Mouse (Mus musculus) kidney, adult 2 months (tissue): ENCODE measurements around the gene Prim1.

Experiments used
- CTCF ChIP-seq: fragments of 200-500 bp; conservative IDR thresholded peaks from 2 replicates; pipeline ENCODE4 v1.5.1; 2011; ENCODE audit warnings: low read depth, mild to moderate bottlenecking, control low read depth, low read length, moderate library complexity, mixed read lengths; ENCODE audit not compliant: insufficient read depth, insufficient read length
- POLR2A ChIP-seq: fragments of 200-500 bp; IDR thresholded peaks from one replicate; pipeline ENCODE4 v1.6.1; 2011; ENCODE audit warnings: low read depth, low read length, control low read depth

DNA sequence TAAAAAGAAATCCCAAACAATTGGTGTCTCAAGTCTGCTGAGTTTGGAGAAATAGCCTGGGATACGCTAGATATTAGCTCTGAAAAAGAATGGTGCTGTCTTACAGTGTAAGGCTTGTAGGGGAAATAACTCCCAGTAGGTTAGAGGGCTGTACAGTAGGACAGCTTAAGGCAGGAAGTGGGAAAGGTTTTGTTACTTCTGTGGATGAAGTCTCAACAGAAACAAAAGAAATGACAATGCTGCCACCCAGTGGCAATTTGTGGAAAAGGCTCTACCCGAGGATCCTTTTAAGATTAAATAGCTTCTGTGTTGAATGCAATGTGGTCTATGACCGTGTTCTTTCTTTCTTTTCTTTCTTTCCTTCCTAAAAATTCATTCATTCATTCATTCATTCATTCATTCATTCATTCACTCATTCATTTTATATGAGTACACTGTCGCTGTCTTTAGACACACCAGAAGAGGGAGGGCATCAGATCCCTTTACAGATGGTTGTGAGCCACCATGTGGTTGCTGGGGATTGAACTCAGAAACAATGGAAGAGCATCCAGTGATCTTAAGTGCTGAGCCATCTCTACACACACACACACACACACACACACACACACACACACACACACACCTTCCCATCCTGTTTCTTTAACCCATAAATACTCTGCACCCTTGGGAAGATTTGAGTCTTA is 6.6 kb upstream of the Prim1 start:
- TF ChIP-seq CTCF (0 out of 2 replicates have a peak, but pooled peaks have one; percentile 11), POLR2A (no peak)
